Mouse (Mus musculus): Measurements from ENCODE around the gene Ficd.
"Not testable (repeated sequence)": the region's sequence is repeated elsewhere in the genome, so short reads cannot be mapped to it uniquely, and the experiment has no call there.

The Ficd gene

DNA sequence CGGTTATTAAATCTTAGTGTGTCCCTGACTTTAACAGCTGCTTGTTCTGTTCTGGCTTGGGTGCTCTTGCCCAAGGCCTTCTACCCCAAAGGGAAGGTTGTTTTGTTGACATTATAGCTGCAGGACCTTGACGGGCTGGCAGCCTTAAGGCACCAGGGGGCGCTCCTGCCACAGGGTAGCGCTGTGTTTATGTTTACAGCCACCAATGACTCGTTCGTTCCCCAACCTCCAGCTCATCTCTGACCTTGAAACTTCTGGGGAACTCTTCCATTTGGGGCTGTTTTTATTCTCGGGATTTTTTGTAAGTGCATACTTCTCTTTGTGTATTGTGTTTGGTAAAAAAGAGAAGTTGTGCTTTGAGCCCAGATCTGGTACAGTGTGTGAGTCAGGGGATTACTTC lies 38.1 kb downstream of the Ficd start:
- DNase-seq (ENCODE audit: low spot score) = peak; percentile 63

DNA sequence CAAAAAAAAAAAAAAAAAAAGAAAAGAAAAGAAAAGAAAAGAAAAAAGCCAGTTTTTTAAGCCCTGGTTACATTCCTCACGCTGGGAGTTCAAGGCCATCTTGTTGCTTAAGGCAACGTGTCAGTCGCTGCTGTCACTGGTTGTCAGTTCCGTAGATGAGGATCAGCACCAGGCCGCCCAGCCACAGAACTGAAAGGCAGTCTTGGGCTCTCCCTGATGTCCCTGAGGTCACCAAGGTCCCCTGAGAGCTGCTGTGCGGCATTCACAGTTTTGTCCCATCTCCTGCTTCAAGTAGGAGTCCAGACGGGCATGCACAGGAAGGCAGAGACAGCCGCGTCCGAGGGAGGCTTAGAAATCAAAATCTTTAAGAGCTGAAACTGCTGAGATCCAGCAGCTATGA lies 40.0 kb downstream of the Ficd start:
- DNase-seq (ENCODE audit: low spot score) = no peak

DNA sequence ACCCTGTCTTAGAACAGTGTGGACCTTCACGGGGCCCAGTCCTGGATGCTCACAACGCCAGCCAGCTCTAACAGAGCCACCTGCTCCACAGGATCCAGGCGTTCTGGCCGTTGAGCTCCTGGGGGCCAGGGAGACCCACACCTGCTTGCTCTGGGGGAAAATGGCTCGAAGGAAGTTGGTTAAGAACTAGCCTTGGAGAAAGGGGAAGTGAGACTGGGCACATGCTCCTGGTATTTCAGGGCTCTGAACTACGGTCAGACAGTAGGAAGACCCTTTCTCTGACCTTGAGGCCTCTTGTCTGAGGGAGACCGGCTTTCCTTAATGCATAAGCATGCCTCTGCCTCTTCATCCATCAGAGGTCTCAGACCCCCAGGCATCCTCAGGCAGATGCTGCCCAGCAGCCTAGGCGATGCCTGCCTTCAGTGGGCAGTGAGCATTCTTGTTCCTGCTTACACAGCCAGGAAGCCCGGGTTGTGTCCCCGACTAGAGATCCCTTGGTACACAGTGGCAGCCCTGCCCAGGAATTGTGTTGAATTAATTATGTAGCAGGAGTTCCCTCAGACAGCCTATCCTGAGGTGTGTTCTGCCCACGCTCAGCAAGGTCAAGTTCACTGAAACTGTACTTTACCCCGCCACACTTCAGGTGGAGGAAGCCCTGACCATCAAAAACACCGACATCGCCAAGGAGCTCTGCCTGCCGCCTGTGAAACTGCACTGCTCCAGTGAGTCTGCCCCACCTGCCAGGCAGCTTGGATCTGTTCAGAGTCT lies 40.7 kb downstream of the Ficd start:
- DNase-seq (ENCODE audit: low spot score) = no peak

DNA sequence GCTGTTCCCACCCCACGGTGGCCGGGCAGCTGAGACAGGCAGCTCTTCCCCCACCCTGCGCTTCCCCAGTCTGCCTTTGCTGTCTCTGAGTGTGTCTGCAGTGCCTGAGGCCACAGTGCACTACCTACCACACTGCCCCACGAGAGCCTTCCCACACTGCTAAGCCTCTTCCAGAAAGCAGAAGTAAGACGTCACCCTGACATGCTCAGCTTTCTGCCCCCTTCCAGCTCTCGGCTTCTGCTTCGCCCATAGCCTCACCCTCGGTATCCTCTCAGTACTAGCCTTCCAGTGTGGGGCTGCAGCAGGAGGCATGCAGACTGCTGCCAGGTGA lies 41.3 kb downstream of the Ficd start:
- DNase-seq (ENCODE audit: low spot score) = no peak

DNA sequence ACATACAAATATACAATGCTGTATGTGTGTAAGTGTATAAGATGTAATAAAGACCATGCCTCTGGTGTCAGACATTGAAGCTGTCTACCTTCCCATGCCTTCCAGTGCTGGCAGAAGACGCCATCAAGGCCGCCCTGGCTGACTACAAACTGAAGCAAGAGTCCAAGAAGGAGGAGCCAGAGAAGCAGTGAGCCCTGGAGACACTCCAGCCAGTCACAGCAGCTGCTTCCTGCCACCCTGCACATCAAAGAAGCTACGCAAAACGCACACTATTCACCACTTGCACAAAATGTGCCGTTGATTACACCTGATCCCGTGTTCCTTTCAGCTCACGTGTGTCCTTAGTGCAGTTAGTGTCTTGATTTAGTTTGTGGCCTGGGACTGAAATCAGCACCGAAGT lies 42.1 kb downstream of the Ficd start:
- not testable (repeated sequence) for DNase-seq (ENCODE audit: low spot score)

DNA sequence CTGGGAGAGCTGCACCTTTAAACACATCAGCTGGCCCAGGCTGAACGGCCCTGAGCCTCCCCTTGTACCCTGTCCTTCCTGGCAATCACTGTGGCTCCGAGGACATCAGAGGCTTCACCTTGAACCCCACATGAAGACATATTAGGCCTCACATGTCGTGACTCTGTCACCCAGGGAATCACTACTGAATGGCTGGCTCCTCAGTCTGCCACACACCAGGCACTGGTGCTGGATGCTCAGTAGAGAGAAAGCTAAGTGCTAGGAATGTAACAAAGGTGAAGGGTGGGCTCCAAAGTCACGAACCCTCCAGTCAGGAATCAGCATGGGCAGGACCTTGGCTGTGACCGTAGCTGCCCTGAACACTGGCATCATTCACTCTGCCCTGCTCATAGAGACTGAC lies 44.0 kb downstream of the Ficd start:
- DNase-seq (ENCODE audit: low spot score) = no peak

DNA sequence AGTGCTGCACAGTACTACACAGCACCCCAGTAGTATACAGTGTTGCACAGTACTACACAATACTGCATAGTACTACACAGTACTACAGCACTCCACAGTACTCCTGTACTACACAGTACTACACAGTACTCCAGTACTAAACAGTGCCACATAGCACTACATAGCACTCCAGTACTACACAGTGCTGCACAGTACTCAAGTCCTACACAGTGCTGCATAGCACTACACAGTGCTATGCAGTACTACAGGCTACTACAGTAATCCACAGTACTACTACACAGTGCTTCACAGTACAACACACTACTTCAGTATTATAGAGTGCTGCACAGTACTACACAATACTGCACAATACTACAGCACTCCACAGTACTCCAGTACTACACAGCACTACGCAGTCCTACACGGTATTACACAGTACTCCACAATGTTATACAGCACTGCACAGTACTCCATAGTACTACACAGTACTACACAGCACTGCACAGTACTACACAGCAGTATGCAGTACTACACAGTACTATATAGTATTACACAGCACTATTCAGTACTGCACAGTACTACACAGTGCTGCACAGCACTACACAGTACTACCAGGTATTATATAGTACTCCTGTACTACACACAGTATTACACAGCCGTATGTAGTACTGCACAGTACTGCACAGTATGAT lies 44.6 kb downstream of the Ficd start:
- no peak for DNase-seq (ENCODE audit: low spot score)

DNA sequence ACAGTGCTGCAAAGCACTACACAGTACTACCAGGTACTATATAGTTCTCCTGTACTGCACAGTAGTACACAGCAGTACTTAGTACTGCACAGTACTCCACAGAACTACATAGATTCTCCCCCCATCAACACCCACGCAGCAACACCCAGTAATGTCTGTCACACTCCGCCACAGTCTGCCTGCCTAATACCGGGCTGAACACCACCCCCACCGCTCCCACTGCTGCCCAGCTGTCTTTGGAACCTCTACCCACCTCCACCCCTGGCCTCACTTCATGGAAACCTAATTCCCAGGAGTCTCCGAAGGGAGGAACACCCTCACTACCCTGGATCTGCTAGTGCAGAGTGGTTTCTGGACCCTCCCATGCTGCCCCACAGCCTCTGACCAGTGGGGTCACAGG lies 45.2 kb downstream of the Ficd start:
- DNase-seq (ENCODE audit: low spot score) = no peak

DNA sequence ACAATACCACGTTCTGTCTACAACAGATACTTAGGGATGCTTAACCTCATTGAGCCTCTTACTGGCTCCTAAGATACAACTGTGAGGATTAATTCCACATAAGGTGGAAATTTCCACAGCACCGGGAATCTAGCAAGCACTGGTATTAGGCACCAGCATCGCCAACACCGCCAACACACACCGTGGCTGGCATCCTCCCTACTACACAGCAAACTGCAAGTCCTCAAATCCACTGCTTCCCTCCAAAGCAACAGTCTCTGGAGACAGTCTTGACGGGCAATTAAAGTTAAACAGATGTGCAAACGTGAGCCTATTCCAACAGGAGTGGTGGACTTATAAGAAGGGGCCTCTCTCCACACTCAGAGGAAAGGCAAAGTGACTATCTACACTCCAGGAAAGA lies 45.7 kb downstream of the Ficd start:
- DNase-seq (ENCODE audit: low spot score) = no peak

DNA sequence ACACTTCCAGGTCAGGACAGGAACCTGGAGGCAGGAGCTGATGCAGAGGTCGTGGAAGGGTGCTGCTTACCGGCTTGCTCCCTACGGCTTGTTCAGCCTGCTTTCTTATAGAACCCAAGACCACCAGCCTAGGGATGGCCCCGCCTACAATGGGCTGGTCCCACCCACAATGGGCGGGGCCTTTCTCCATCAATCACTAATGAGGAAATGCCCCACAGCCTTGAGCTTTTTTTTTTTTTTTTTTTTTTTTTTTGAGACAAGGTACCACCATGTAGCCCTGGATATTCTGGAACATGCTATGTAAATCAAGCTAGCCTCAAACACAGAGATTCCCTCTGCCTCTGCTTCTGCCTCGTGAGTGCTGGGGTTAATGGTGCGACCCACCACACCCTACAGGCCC lies 46.3 kb downstream of the Ficd start:
- no peak for DNase-seq (ENCODE audit: low spot score)

DNA sequence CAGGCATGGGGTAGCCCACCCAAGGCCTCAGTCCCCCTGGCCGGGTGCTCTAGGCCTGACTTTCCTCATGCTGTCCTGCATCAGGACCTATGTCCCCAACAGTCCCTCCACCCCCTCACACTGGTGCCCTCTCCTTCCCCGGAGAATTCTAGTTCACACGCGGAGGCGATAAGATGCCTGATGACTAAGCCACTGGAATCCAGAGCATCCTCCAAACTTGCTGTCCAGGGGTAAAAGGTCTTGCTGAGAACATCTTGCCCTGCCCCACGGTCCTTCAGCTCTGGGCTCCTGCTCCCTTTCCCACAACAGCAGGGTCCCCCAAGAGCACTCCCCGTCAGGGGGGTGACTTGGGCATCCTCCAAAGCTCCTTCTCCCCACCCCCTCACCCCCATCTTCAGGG lies 47.0 kb downstream of the Ficd start:
- no peak for DNase-seq (ENCODE audit: low spot score)

DNA sequence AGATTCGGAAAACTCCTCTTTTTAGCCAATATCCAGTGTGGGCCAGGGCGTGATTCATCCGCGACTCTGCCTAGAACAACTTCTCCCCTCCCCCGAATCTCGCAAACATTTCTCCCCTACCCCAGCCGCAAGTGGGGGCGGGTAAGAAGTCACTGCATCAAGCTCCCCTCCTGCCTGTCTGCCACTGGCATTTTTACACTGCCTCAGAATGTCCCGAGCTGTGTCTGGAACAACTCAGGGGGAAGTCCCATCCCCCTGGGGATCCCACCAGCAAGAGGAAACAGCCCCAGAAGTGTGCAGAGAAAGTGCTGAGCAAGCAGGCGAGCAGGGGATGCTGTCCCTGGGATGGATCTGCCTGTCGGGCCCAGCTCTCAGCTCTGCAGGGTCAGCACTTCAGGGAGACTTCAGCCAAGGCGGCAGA lies 48.0 kb downstream of the Ficd start:
- no peak for DNase-seq (ENCODE audit: low spot score)

DNA sequence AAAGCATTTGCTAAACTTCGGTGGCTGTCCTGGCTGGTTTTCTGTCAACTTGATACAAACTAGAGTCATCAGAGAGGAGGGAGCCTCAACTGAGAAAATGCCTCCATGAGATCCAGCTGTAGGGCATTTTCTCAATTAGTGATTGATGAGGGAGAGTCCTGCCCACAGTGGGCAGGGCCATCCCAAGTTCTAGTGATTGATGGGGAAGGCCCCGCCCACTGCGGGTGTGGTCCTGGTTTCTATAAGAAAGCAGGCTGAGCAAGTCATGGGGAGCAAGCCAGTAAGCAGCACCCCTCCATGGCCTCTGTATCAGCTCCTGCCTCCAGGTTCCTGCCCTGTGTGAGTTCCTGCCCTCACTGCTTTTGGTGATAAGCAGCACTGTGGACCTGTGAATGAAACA lies 48.5 kb downstream of the Ficd start:
- DNase-seq (ENCODE audit: low spot score) = not testable (repeated sequence)

DNA sequence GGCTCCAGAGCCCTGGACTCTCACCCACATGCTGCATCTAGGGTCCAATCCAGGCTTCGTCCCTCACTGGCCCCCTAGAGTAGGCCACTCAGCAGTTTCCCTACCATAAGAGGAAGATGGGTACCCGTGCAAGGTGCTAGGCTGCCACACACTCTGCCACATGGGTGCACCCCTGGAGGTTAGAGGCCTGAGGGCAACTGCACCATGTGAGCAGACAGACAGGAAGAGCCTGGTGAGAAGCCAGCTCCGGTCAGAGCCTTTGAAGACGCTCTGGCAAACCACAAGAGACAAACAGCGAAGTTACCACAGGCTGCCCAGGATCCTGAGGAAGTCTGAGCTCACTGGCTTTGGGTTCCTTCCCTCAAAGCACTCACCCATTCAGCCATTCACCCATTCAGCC lies 51.4 kb downstream of the Ficd start:
- no peak for DNase-seq (ENCODE audit: low spot score)

DNA sequence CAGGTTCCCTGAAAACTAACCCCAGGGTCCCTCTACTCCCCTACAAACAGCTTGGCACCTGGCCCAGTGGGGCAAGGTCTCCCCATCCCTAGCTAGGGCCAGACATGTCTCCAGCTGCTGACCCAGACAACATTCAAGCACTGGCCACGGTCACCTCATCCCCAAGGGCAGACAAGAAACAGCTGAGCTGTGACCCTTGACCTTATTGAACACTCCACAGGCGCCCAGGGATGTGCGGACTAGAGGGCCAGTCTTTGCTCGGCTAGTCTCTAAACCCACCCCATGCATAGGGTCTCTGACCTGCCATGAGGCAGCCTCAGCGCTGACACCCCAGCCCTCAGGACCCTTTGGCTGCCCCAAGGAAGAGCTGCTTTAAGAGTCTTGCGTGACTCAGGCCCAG lies 53.0 kb downstream of the Ficd start:
- no peak for DNase-seq (ENCODE audit: low spot score)

DNA sequence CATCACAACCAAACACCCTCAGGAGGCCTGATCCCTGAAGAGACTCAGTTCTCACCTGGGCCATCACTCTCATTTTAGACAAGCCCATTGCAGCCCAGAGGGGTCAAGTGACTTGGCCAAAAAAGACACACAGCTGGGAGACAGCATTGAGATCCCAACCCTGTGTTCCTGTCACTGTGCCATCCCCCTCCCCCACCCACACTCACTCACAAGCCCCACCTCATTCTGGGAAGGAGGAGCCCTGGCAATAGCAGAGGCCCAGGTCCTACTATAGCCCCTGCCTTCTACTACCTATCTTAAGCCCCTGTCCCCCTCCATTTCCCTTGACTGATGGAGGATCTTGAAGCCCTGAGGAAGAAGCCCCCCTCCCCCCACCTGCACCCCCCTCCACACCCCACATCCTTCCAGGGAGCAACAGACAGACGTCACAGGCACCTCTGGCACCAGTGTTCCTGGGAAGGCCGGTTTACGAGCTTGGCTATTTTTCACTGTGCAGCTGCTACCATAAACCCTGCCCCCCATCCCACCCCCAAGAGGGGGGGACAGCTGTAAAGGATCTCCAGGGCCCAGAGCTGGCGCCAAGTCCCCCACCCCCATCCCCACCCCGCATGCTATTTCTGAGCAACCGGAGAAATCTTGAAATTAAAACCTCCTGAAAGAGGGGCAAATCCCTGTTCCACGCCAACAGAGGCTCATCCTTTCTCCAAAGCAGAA lies 53.6 kb downstream of the Ficd start:
- no peak for DNase-seq (ENCODE audit: low spot score)
